Mouse (Mus musculus) spleen, postnatal 36 days (tissue): ENCODE results near the gene Rtl8b.
"Not testable (repeated sequence)": the region's sequence is repeated elsewhere in the genome, so short reads cannot be mapped to it uniquely, and the experiment has no call there.

ENCODE experiments used
- DNase-seq, 2 experiments: peaks; one replicate each; pipeline ENCODE4 v3.0.0; 2022; ENCODE audit warnings: low spot score in 2 of 2, mixed read lengths in 1 of 2

Gene Rtl8b

DNA sequence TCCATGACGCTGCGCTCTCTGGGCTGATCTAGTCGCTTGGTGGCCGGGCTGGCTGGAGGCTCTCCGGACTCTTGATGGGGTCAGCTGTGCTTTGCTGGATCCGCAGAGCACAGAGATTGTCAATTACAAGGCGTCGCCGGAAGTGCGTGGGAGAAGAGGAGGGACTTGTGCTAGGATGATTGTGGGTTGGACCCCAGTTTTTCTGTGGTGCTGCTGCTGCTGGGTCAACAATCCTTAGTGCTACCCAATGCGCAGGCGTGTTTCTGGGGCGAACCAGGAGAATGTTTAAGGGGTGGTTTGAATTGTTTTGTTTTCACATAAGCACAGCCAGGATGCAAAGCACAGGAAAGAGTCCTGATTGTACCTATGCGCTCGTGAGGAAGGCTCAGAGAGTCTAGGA is at the start of gene Rtl8b:
Rtl8b (minus strand) TSS at position 115 of the 400 bp plus-strand sequence.
- peak; percentile 66 to 73 for DNase-seq

DNA sequence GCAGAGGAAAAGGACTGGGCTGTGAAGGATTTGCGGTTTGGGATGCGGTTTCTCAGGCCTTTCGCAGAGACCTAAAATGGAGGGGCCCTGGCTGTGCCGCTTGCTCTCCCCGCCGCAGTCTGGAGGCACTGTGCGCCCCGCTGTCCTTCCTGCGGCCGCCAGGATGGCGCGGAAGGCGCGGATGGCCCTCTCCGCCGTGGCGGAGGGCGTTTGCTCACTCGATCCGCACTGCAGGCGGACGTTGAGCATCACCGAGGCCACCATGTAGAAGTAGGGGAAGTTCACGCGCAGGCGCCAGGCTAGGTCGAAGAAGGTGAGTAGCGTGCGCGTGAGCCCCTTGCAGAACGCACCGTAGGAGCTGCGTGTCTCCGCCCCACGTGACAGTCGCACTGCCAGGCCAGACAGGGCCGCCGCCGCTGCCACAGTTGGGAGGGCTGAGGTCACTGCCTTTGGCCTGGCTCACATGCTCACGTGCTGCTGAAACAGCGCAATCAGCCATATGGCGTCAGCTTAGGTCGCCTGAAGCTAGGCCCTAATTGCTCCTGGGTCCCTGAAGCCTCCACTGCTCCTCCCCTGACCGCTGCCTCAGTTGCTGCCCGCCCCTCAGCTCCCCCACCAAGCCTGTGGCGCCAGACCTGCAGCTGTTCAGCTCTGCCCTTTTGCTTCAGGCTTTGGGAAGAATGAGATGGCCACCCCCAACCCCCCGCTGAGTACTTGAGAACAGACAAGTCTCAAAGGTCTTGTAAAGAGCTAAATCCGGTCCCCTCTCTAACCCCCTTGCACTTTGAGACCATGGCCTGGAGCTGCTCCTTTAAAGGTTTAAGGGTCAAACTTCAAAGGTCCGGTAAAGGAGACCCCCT is 46.3 kb upstream of the Rtl8b start:
- no peak for DNase-seq

DNA sequence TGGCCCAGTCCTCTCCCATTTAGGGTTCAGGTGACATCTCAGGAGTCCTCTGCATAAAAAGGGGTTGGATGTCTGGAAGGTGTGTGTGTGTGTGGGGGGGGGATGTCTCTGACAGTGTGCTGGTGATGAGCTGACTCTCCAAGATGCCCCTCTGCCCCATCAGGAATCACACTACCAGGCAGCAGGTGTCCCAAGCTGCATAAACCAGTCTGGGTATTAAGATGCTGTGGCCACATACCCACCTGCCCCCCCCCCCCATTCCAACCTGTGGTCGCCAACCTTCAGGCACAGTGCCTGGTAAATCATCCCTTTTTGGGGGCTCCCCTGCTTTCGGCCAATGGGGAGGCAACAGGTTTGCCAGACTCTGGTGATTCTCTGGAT is 45.7 kb upstream of the Rtl8b start:
- no peak for DNase-seq

DNA sequence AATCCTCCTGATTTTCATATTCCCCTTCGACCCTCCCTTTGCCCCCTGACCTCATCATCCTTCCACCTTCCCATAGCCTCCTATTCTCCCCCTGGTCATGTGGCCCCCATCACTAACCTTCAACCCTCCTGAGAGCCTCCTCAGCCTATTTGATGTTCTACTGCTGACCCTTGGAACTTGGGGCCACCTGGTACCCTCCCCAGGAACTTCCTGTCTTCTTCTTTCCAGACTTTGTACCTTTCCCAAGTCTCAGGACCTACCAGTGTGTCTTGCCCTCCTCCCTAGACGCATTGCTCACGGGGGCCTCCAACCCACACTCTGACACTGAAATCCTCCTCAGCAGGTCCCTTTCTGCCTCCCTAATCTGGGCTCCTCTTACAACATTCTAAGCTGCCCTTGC is 32.5 kb upstream of the Rtl8b start:
- no peak for DNase-seq

GRCm38 (mm10) chrX:53699225-53699624 is 29.0 kb upstream of the Rtl8b start:
- DNase-seq, result no peak

- no peak for DNase-seq
Measured at GRCm38 (mm10) chrX:53694008-53694777, 24.0 kb upstream of the Rtl8b start.

GRCm38 (mm10) chrX:53693141-53693540 is 22.9 kb upstream of the Rtl8b start:
- no peak for DNase-seq

DNA sequence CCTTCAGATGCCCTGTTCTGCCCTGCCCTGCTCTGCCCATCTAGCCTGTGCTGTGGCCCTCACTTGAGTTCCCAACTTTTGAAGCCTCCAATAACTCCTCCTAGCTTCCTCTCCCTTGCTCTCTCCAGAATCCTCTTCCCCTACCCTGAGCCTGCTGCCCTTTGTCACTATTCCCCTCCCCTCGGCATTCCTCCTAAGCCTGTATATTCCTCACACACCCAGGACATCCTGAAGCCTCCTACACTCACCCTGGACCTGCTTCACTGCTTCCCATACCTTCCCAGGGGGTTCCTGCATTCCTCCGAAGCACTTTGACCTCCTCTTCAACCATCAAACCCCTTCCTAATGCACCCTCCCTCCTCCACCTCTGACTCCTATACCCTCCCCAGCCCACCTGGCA is 21.9 kb upstream of the Rtl8b start:
- no peak for DNase-seq

DNA sequence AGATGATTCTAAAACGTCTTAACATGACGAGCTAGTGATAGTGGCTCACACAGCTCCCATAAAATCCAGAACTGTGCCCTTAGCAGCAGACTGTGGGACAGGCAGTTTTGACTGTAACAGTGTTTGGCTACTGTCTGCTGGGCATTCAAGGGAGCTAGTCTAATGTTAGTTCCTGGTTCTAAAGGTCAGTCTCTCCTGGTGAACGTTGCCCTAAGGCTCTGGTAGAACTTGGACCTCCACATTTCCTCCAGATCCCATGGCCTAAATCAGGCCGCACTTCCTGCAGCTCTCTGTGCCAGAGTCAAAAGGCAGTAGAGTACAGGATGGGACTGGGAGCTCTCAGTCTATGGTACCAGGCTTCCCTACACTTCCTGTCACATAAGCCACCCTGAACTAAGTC is 14.5 kb upstream of the Rtl8b start:
- DNase-seq, result not testable (repeated sequence)

DNA sequence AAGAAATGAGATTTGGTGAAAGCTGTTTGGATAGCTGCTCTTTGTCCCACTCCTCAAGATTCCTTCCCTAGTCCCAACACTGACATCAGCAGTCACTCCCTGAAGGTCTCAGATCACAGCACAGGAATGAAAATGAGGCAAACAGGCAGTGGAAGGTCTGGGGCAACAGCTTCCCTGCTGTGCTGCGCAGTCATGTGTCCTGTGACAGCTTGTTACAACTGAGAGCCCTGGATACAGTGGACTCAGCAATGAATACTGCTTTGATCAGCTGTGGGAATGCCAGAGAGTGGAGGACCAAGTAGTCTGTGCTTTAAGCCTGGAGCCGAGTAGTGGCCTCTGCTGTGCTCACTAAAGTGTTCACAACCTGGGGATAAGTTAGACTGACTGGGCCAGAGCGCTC is 12.4 kb upstream of the Rtl8b start:
- DNase-seq, result not testable (repeated sequence)

DNA sequence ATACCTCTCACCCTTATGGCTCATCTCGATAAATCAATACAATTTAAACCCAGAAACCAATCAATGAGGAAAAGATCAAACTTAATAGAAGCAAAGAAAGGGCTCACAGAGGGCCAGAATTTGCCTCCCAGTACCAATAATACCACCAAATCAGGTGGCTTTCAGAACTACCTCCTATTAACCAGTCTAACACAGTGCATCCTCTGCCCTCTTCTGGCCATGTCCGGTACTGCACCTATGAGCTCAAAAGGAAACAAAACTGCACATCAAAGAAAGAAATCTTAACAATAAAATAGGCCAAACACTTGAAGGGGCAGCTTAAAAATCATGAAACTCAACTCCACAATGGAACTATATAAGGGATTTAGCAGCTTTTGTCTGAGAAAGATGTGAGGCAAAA is 6.7 kb upstream of the Rtl8b start:
- peak; percentile 13 to 23 for DNase-seq

GRCm38 (mm10) chrX:53670696-53671095 is 488 bp upstream of the Rtl8b start:
- not testable (repeated sequence) for DNase-seq

GRCm38 (mm10) chrX:53669557-53670270 is 494 bp downstream of the Rtl8b start:
- not testable (repeated sequence) for DNase-seq

GRCm38 (mm10) chrX:53652917-53653316 is 17.3 kb downstream of the Rtl8b start:
- DNase-seq, result not testable (repeated sequence)

DNA sequence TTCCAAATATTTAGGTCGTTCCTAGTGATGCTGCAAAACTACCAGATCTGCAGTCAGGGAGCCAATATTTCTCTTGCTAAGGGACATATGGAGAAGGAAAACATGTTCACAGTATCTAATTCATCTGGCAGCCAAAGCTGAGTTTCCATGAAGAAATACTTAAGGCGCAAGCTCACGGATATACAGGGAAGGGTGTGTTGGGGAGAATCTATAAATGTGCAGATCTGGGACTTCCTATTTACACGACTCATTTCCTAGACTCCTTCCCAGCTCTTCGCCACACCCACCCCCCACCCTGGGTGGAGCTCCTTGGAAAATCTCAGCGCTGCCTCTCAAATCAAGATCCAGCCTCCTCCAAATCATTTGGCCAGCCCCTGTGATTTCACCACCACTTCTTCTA is 24.3 kb downstream of the Rtl8b start:
- DNase-seq, result no peak

- DNase-seq, result peak; percentile 54 to 67
Measured at GRCm38 (mm10) chrX:53642980-53643961, 26.9 kb downstream of the Rtl8b start, which contains the start of gene Rtl8a. TSS of gene Rtl8a (minus strand) at chrX:53643682.

DNA sequence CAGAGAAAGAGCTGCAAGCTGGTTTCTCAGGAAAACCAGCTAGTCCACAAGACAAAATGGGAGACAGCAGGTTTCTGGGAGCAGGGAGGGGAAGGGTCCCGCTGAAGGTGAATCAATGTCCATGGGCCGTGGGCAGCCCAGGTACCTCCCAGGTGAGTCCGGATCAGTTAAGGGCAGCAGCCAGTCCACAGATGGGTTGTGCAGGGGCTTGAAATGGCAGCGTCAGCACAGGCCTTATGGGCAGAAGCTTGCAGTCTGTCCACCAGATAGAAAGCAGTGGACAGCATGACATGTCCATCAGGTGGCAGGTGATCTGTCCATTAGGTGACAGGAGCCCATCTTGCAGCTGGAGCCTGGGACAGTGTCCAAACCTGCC is 27.6 kb downstream of the Rtl8b start:
- DNase-seq, result not testable (repeated sequence)

GRCm38 (mm10) chrX:53638107-53638506 is 32.1 kb downstream of the Rtl8b start:
- not testable (repeated sequence) for DNase-seq
